Mouse (Mus musculus) embryo, embryonic 9.5 days (tissue): ENCODE measurements around the gene Lrrc8d.

Experiments used
- DNase-seq: peaks from one replicate; pipeline ENCODE4 v3.0.0-alpha.2; 2017; ENCODE audit errors: extremely low spot score

The Lrrc8d gene

DNA sequence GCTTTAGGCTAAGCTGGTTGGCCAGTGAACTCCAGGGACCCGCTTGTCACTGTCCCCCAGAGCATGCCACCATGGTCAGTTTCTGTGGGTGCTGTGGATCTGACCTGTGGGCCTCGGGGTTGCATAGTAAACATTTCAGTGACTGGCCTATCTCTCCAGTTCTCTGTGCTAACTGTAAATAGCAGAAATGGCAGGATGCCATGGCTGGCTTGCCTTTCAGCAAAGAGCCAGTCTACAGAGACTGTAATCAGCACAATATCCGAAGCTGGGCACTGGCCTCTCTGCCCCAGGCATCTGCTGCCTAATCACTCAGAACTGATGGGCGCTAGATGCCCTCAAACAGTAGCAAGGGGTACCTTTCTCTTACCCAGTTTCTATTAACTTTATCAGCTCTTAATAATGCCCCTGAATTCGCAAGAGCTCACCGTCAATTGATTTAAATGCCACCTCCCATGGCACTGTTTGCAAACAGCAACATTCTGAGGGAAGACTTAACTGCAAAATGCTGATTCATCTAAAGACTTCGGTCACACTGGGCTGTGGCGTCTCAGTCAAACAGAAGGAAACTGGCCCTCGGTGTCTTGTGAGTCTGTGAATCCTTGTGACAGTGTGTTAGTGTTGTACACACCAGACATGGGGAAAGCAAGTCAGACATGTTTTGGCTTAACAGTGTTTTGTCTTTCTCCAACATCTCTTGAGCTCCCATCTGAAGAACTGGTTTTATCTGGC is 117.6 kb downstream of the Lrrc8d start:
- no peak for DNase-seq

DNA sequence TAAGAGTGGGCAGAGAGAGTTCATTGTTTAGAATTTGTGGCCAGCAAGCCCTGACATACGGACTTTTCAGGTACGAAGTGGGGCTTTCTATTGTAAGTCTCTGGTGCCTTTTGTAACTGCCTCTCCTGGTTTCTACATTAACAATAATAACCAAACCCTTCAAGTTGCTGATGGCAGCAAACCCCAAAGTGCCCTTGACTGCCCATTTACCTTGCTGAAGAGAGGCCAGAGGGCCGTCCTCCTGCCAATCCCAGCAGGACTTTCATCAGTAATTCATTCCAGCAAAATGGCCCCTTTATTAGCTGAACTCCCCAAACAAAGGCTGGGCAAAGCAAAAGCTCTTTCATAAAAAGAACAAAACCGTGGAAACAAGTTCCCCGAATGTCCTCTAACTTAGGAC is 118.6 kb downstream of the Lrrc8d start:
- DNase-seq: no peak

- DNase-seq: no peak
Measured at GRCm38 (mm10) chr5:105821390-105821789, 121.6 kb downstream of the Lrrc8d start.

- no peak for DNase-seq
Measured at GRCm38 (mm10) chr5:105822521-105823498, 123.0 kb downstream of the Lrrc8d start.

GRCm38 (mm10) chr5:105824282-105824681 is 124.5 kb downstream of the Lrrc8d start:
- DNase-seq: no peak

GRCm38 (mm10) chr5:105824827-105825226 is 125.1 kb downstream of the Lrrc8d start:
- DNase-seq: no peak

DNA sequence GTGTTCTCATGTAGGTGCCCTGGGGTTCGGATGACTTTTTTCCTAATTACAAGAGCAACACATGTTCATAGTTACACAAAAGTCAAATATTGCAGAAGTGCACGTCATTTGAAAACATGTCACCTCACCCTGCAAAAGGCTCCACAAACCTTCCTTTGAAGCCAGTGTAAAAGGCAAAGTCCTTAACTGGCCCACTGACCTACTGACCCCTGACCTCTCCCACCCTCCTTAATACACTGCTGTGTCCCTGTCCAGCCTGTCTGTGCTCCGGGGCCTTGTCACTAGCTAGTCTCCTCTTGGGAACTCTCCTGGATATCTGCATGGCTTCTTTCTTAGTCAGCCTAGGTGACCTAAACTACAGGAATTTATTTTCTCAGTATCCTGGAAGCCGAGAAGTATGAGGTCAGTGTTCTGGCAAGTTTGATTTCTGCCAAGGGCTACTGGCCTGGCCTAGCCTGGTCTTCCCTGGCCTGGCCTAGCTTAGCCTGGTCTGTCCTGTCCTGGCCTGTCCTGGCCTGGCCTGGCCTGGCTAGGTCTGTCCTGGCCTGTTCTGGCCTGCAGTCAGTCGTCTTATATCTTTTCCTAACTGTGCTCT is 127.2 kb downstream of the Lrrc8d start:
- DNase-seq: no peak

DNA sequence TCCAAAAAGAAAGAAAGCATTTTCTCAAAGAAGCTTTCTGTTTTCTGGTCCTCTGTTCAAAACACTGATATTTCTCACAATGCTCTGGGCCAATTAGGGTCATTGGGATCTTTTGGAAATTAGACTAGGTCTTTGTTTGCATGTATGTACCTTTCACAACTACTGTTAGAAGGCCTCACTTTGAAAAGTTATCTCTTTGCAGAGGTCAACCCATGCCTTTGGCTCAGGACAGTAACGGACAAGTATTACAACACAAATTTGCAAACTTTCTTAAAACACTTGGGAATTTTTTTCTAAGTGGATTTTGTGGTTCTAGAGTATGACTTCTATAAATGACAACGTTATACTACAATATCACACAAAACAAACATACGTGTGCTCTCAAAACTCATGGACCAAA is 128.3 kb downstream of the Lrrc8d start:
- DNase-seq: no peak

GRCm38 (mm10) chr5:105829008-105829586 is 129.3 kb downstream of the Lrrc8d start:
- DNase-seq: no peak

- no peak for DNase-seq
Measured at GRCm38 (mm10) chr5:105832140-105832539, 132.4 kb downstream of the Lrrc8d start.

DNA sequence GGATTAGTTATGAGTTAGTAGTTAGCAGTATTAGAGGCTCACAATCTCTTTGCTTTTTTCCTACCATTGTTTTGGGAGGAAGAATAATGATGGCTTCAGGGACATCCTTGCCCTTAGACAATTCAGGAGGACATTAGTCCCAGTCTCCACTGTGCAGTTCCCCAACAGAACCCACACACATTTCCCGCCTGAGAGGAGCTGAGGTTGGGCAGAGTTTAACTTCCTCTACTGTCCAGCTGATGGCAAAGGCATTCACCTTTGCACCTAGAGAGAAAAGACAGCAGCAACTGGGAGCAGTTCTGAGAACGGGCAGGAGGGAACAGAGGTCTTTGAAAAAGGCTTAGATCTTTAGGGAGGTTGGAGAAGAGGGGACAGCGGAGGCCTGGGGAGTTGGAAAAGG is 134.2 kb downstream of the Lrrc8d start:
- no peak for DNase-seq

GRCm38 (mm10) chr5:105836006-105836405 is 136.2 kb downstream of the Lrrc8d start:
- no peak for DNase-seq

DNA sequence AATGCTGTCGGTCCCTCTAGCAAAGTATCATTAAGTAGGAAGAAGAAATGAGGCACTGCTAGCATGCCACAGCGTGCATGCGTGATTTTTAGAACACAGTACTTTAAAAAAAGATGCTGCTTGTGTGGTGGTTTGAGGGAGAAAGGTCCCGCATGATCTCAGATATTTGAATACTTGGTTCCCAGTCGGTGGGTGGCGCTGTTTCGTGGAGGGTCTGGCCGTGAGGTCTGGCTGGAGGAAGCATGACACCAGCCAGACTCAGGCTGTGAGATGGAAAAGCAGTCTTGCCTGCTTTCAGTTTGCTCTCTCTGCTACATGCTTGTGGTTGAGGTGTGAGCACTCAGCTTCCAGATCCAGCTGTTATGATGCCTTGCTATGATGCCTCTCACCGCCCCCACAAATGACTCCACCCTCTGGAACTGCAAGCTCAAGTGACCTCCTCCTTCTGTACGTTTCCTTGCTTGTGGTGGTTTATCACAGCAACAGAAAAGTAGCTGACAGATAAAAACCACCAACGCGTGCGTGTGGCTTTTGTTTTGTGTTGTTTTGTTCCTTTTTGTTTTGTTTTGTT is 140.1 kb downstream of the Lrrc8d start:
- no peak for DNase-seq

DNA sequence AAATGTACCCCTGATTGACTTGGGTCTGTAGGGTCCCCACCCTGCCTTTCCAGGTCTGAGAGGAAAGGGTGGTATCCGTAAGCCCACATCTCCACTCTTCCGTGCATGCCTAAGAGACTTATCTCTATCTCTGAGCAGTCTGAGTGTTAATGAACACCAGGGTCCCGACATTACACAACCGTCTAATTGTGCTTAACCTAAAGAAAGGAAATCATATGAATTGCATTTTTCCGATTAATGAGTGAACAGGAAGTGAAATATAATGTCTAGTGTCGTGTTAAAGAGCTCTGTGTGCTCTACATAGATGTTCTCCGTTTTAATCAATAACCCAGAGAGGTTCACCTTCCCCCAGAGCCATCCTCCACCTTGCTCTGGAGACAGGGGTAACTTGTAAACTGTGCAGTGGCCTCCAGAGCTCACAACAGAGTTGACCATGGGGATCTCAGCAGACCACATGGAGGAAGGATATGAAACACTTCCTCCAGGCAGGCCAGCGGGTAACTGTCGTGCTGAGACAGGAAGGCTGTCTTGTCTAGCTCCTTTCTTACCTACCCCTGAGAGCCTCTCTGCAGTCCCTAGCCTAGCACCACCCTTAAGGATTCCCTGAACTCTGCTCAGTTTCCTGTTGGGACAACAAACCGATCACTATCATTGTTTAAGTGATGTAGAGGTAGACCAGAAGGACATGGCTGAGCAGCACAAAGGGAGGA is 144.4 kb downstream of the Lrrc8d start:
- DNase-seq: no peak

- DNase-seq: no peak
Measured at GRCm38 (mm10) chr5:105845041-105845440, 145.3 kb downstream of the Lrrc8d start.

GRCm38 (mm10) chr5:105847726-105848125 is 148.0 kb downstream of the Lrrc8d start:
- no peak for DNase-seq

GRCm38 (mm10) chr5:105849222-105849621 is 149.5 kb downstream of the Lrrc8d start:
- DNase-seq: no peak

- no peak for DNase-seq
Measured at GRCm38 (mm10) chr5:105849643-105850042, 149.9 kb downstream of the Lrrc8d start.

GRCm38 (mm10) chr5:105853271-105853670 is 153.5 kb downstream of the Lrrc8d start:
- no peak for DNase-seq

DNA sequence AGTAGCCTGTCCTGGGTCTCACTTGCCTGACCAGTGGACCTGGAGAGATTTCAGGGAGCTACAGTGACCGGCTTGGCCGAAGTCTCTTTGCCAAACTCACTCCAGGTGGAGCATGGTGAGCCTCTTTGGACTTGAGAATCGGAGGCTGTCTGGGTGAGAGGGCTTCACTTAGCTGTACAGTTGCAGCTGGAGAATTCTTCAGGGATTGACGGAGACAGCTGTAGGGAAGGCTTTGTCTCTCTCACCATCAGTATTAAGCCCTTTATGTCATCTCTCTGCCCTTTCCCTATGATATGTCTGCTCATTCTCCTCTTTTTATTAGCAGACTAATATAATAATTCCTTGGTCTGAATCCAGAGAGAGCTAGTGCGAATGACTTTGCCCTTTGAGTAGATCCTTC is 157.7 kb downstream of the Lrrc8d start:
- DNase-seq: no peak
